Mouse (Mus musculus) splenic B cell, adult 2 months (primary cell): ENCODE measurements around the gene Prrt3.

ENCODE experiments used
- DNase-seq: peaks from one replicate; pipeline ENCODE4 v3.0.0-alpha.2; 2011; ENCODE audit warnings: low read depth, low spot score
- H3K27me3 ChIP-seq: 2 replicates; pipeline ENCODE4 v1.6.1; 2012; ENCODE audit warnings: mild to moderate bottlenecking, low read length, moderate library complexity, mixed read lengths; ENCODE audit not compliant: control insufficient read depth, poor library complexity, insufficient read depth, severe bottlenecking
- H3K36me3 ChIP-seq: 2 replicates; pipeline ENCODE4 v1.6.1; 2012; ENCODE audit warnings: mild to moderate bottlenecking, low read length, moderate library complexity, mixed read lengths; ENCODE audit not compliant: control insufficient read depth, poor library complexity, insufficient read depth, severe bottlenecking

The Prrt3 gene

GRCm38 (mm10) chr6:113473715-113474114, 28.0 kb downstream of the Prrt3 start:
- Histone ChIP-seq H3K36me3 (no peaks in the 10 kb centered on the region), H3K27me3 (no peaks in the 10 kb centered on the region; the same call in 1 of the 2 replicates)
- no peak for DNase-seq

- no peaks in the 10 kb centered on the region; the same call in 1 of the 2 replicates for H3K27me3 ChIP-seq
- no peak for DNase-seq
- H3K36me3 ChIP-seq: no peaks in the 10 kb centered on the region
Observed at GRCm38 (mm10) chr6:113473246-113473645, 28.5 kb downstream of the Prrt3 start.

- no peak for DNase-seq
- Histone ChIP-seq H3K36me3 (no peaks in the 10 kb centered on the region), H3K27me3 (no peaks in the 10 kb centered on the region)
Observed at GRCm38 (mm10) chr6:113472061-113472460, 29.7 kb downstream of the Prrt3 start.

- H3K36me3 ChIP-seq: no peaks in the 10 kb centered on the region
- no peak for DNase-seq
- H3K27me3 ChIP-seq: no peaks in the 10 kb centered on the region
Observed at GRCm38 (mm10) chr6:113471297-113471936, 30.3 kb downstream of the Prrt3 start, which contains the start of gene Il17rc. TSS of gene Il17rc (plus strand) at chr6:113471427.

GRCm38 (mm10) chr6:113469432-113469831, 32.3 kb downstream of the Prrt3 start:
- H3K27me3 ChIP-seq: no peaks in the 10 kb centered on the region
- H3K36me3 ChIP-seq: no peaks in the 10 kb centered on the region
- DNase-seq: peak; percentile 74

- peak; percentile 86 for DNase-seq
- Histone ChIP-seq H3K27me3 (no peaks in the 10 kb centered on the region), H3K36me3 (no peaks in the 10 kb centered on the region)
Observed at GRCm38 (mm10) chr6:113469021-113469420, 32.7 kb downstream of the Prrt3 start.

GRCm38 (mm10) chr6:113468512-113468911, 33.2 kb downstream of the Prrt3 start:
- H3K27me3 ChIP-seq: no peaks in the 10 kb centered on the region
- DNase-seq: no peak
- no peaks in the 10 kb centered on the region for H3K36me3 ChIP-seq

- no peak for DNase-seq
- H3K27me3 ChIP-seq: no peaks in the 10 kb centered on the region
- no peaks in the 10 kb centered on the region for H3K36me3 ChIP-seq
Observed at GRCm38 (mm10) chr6:113465602-113466001, 36.1 kb downstream of the Prrt3 start.

- Histone ChIP-seq H3K27me3 (no peaks in the 10 kb centered on the region), H3K36me3 (no peaks in the 10 kb centered on the region)
- DNase-seq: no peak
Observed at GRCm38 (mm10) chr6:113464040-113464439, 37.7 kb downstream of the Prrt3 start.

- Histone ChIP-seq H3K27me3 (no peaks in the 10 kb centered on the region), H3K36me3 (no peaks in the 10 kb centered on the region)
- no peak for DNase-seq
Observed at GRCm38 (mm10) chr6:113458635-113459034, 43.1 kb downstream of the Prrt3 start.

- Histone ChIP-seq H3K36me3 (no peaks in the 10 kb centered on the region), H3K27me3 (no peaks in the 10 kb centered on the region)
- DNase-seq: no peak
Observed at GRCm38 (mm10) chr6:113457952-113458534, 43.7 kb downstream of the Prrt3 start, which contains the start of gene Il17re. TSS of gene Il17re (plus strand) at chr6:113458484.

- H3K36me3 ChIP-seq: no peaks in the 10 kb centered on the region
- DNase-seq: no peak
- no peaks in the 10 kb centered on the region for H3K27me3 ChIP-seq
Observed at GRCm38 (mm10) chr6:113455007-113455406, 46.7 kb downstream of the Prrt3 start.

GRCm38 (mm10) chr6:113451839-113452238, 49.9 kb downstream of the Prrt3 start:
- peaks cover 2% of the 10 kb centered on the region; the same call in 1 of the 2 replicates for H3K36me3 ChIP-seq
- no peaks in the 10 kb centered on the region for H3K27me3 ChIP-seq
- DNase-seq: no peak

- Histone ChIP-seq H3K27me3 (no peaks in the 10 kb centered on the region), H3K36me3 (peaks cover 2% of the 10 kb centered on the region; the same call in 1 of the 2 replicates)
- no peak for DNase-seq
Observed at GRCm38 (mm10) chr6:113447639-113448038, 54.1 kb downstream of the Prrt3 start.

- no peak for DNase-seq
- Histone ChIP-seq H3K36me3 (peaks cover 2% of the 10 kb centered on the region; the same call in 1 of the 2 replicates), H3K27me3 (no peaks in the 10 kb centered on the region)
Observed at GRCm38 (mm10) chr6:113444207-113444965, 57.3 kb downstream of the Prrt3 start.
